Mouse (Mus musculus): ENCODE data around the gene Myt1. TPM values are rescaled to one million over a fixed set of nuclear protein-coding genes. Genes with fewer than 3 reads are reported as not detected.

Myt1 gene
- polyA plus RNA-seq, 1 experiment from 2014 or later, result 0.06 TPM

- Histone ChIP-seq H3K4me1 (ENCODE audit: control insufficient read depth, insufficient read depth, low read length) (peaks cover 14% of the 10 kb centered on the region), H3K4me2 (peak within 1 kb of the TSS; percentile 71), H3K27me3 (ENCODE audit: control insufficient read depth, insufficient read depth, low read length) (no peaks in the 10 kb centered on the region), H3K9ac (ENCODE audit: low read depth, low read length) (peak within 1 kb of the TSS; percentile 87), H3K27ac (ENCODE audit: low read depth, low read length) (peak within 1 kb of the TSS; percentile 70), H3K9me3 (replicated peaks; ENCODE audit: control insufficient read depth, low read length) (no peaks in the 10 kb centered on the region), H3K4me3 (ENCODE audit: low read depth, low read length) (peak within 1 kb of the TSS; percentile 87), H3K36me3 (ENCODE audit: control insufficient read depth, insufficient read depth, low read length) (peaks cover 7% of the 10 kb centered on the region)
- under 1% methylated on average over 35 of the region's 35 CpGs for WGBS (ENCODE audit: insufficient replicate concordance)
- ATAC-seq (replicated peaks; ENCODE audit: insufficient number of reproducible peaks, low FRiP score, low TSS enrichment), result peak; percentile 100
These were observed 100.8 kb downstream of the Myt1 start, which contains the start of gene Polr3k for GRCm38 (mm10) chr2:181863791-181864535. Gene Polr3k (plus strand): TSS chr2:181864337.

DNA sequence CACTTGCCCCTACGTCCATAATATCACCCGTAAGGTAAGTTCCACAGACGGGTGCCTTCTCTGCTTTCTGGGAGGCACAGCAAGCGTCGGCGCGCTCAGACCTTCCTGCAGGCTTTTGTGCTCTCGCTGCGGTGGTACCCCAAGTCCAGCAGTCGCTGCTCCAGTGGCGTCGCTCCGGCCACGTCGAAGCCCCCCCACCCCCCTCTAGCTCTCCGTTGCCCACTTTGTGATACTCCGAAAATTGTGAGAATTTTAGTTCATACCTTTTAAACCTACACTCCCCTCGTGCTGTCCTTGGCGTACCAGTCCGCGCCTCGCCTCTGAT, 101.4 kb downstream of the Myt1 start:
- Histone ChIP-seq H3K4me1 (ENCODE audit: control insufficient read depth, insufficient read depth, low read length) (peaks cover 14% of the 10 kb centered on the region), H3K4me2 (peak overlapping the region; percentile 71), H3K9me3 (replicated peaks; ENCODE audit: control insufficient read depth, low read length) (no peaks in the 10 kb centered on the region), H3K4me3 (ENCODE audit: low read depth, low read length) (peak overlapping the region; percentile 87), H3K36me3 (ENCODE audit: control insufficient read depth, insufficient read depth, low read length) (peaks cover 7% of the 10 kb centered on the region), H3K27ac (ENCODE audit: low read depth, low read length) (peak overlapping the region; percentile 70), H3K9ac (ENCODE audit: low read depth, low read length) (peak overlapping the region; percentile 87), H3K27me3 (ENCODE audit: control insufficient read depth, insufficient read depth, low read length) (no peaks in the 10 kb centered on the region)
- WGBS (ENCODE audit: insufficient replicate concordance), result under 1% methylated on average over 22 of the region's 22 CpGs
- peak; percentile 11; the same call in 1 of the 2 replicates for ATAC-seq (replicated peaks; ENCODE audit: insufficient number of reproducible peaks, low FRiP score, low TSS enrichment)

DNA sequence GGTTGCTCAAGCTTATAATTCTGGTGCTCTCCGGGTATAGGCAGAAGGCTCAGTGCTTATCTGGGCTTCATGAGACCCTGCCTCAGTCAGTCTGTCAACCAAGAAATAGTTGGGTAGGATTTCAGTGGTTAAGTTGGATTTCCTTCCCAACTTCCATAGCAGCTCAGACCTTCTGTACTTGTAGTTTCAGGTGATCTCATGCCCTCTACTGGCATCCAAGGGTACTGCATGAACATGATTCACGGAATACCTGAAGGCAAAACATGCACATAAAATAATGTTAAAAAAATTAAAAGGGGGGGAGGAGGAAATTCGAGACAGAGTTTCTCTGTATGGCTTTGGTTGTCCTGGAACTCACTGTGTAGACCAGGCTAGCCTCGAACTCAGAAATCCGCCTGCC, 103.8 kb downstream of the Myt1 start:
- no peaks in the 10 kb centered on the region for H3K27me3 ChIP-seq (ENCODE audit: control insufficient read depth, insufficient read depth, low read length)
- H3K4me3 ChIP-seq (ENCODE audit: low read depth, low read length), result no peak overlapping the region
- peaks cover 7% of the 10 kb centered on the region for H3K36me3 ChIP-seq (ENCODE audit: control insufficient read depth, insufficient read depth, low read length)
- no peak overlapping the region for H3K27ac ChIP-seq (ENCODE audit: low read depth, low read length)
- H3K4me1 ChIP-seq (ENCODE audit: control insufficient read depth, insufficient read depth, low read length), result peaks cover 14% of the 10 kb centered on the region
- no peak overlapping the region for H3K4me2 ChIP-seq
- 55% methylated on average over 5 of the region's 5 CpGs for WGBS (ENCODE audit: insufficient replicate concordance)
- no peak overlapping the region for H3K9ac ChIP-seq (ENCODE audit: low read depth, low read length)
- H3K9me3 ChIP-seq (replicated peaks; ENCODE audit: control insufficient read depth, low read length), result no peaks in the 10 kb centered on the region
- no peak for ATAC-seq (replicated peaks; ENCODE audit: insufficient number of reproducible peaks, low FRiP score, low TSS enrichment)

DNA sequence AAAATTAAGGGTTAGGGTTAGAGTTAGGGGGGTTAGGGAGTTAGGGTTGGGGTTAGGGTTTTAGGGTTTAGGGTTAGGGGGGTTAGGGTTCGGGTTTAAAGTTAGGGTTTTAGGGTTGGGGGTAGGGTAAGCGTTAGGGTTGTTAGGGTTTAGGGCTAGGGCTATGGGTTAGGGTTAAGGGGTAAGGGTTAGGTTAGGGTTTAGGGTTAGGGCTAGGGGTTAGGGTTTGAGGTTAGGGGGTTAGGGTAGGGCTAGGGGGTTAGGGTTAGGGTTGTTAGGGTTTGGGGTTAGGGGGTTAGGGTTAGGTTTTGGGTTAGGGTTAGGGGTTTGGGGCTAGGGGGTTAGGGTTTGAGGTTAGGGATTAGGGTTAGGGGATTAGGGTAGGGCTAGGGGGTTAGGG, 107.9 kb downstream of the Myt1 start:
- Histone ChIP-seq H3K4me2 (no peak overlapping the region), H3K36me3 (ENCODE audit: control insufficient read depth, insufficient read depth, low read length) (peaks cover 7% of the 10 kb centered on the region), H3K27me3 (ENCODE audit: control insufficient read depth, insufficient read depth, low read length) (no peaks in the 10 kb centered on the region), H3K27ac (ENCODE audit: low read depth, low read length) (no peak overlapping the region), H3K9me3 (replicated peaks; ENCODE audit: control insufficient read depth, low read length) (no peaks in the 10 kb centered on the region), H3K9ac (ENCODE audit: low read depth, low read length) (no peak overlapping the region), H3K4me3 (ENCODE audit: low read depth, low read length) (no peak overlapping the region), H3K4me1 (ENCODE audit: control insufficient read depth, insufficient read depth, low read length) (no peaks in the 10 kb centered on the region)
- 84% methylated on average over 2 of the region's 2 CpGs for WGBS (ENCODE audit: insufficient replicate concordance)
- ATAC-seq (replicated peaks; ENCODE audit: insufficient number of reproducible peaks, low FRiP score, low TSS enrichment), result no peak; the same call in 1 of the 2 replicates

Other genes with a start within 250 kb of the Myt1 start
- gene Dnajc5, start 242.8 kb upstream of the Myt1 start, polyA plus RNA-seq (2014; fragmentation: Nextera tagmentation; extraction: Ambion mirVana), result 69.0 and 76.1 TPM in 2 replicates
- 66.2 and 66.7 TPM in 2 replicates for gene Uckl1, start 178.4 kb upstream of the Myt1 start, polyA plus RNA-seq (2014; fragmentation: Nextera tagmentation; extraction: Ambion mirVana)
- 45.5 and 53.2 TPM in 2 replicates for gene Prpf6, start 171.5 kb upstream of the Myt1 start, polyA plus RNA-seq (2014; fragmentation: Nextera tagmentation; extraction: Ambion mirVana)
- gene Zfp512b, start 170.5 kb upstream of the Myt1 start, polyA plus RNA-seq (2014; fragmentation: Nextera tagmentation; extraction: Ambion mirVana), result 26.3 and 26.5 TPM in 2 replicates
- gene Samd10, start 164.1 kb upstream of the Myt1 start, polyA plus RNA-seq (2014; fragmentation: Nextera tagmentation; extraction: Ambion mirVana), result 13.7 and 14.6 TPM in 2 replicates
- gene Gm29797, start 106.3 kb upstream of the Myt1 start, polyA plus RNA-seq (2014; fragmentation: Nextera tagmentation; extraction: Ambion mirVana), result not detected in 2 replicates
- gene Sox18, start 91.7 kb upstream of the Myt1 start, polyA plus RNA-seq (2014; fragmentation: Nextera tagmentation; extraction: Ambion mirVana), result 18.6 and 22.2 TPM in 2 replicates
- 13.5 and 14.1 TPM in 2 replicates for gene Tcea2, start 83.0 kb upstream of the Myt1 start, polyA plus RNA-seq (2014; fragmentation: Nextera tagmentation; extraction: Ambion mirVana)
- 57.7 and 61.3 TPM in 2 replicates for gene Rgs19, start 69.4 kb upstream of the Myt1 start, polyA plus RNA-seq (2014; fragmentation: Nextera tagmentation; extraction: Ambion mirVana)
- not detected in 2 replicates for gene Lkaaear1, start 64.9 kb upstream of the Myt1 start, polyA plus RNA-seq (2014; fragmentation: Nextera tagmentation; extraction: Ambion mirVana)
- 7.5 and 9.2 TPM in 2 replicates for gene Oprl1, start 48.3 kb upstream of the Myt1 start, polyA plus RNA-seq (2014; fragmentation: Nextera tagmentation; extraction: Ambion mirVana)
- gene Pcmtd2, start 74.5 kb downstream of the Myt1 start, polyA plus RNA-seq (2014; fragmentation: Nextera tagmentation; extraction: Ambion mirVana), result 23.6 and 31.2 TPM in 2 replicates
- gene Polr3k, start 101.0 kb downstream of the Myt1 start, polyA plus RNA-seq (2014; fragmentation: Nextera tagmentation; extraction: Ambion mirVana), result 54.0 and 62.5 TPM in 2 replicates
- gene Gm14496, start 227.8 kb downstream of the Myt1 start, polyA plus RNA-seq (2014; fragmentation: Nextera tagmentation; extraction: Ambion mirVana), result not detected in 2 replicates

Measured in heart, embryonic 11.5 days (tissue).